Comparison of ENCODE assay signal across 8 mouse cellular contexts in genomic region chr16:57243858-57244248, GRCm38 (mm10). TPM values are rescaled to one million over a fixed set of nuclear protein-coding genes. Genes with fewer than 3 reads are reported as not detected.
DNase-seq lines count a peak whose midpoint lies in the region; ATAC-seq and TF ChIP-seq lines count a peak whose summit lies in the region.

No protein-coding gene starts in this region.

- no peak overlapping the region for H3K27ac ChIP-seq in intestine, embryonic 15.5 days
- no peak overlapping the region for H3K27ac ChIP-seq in midbrain, embryonic 13.5 days
- no peak overlapping the region for H3K27ac ChIP-seq in small intestine, adult 2 months (ENCODE audit: insufficient read depth, low read depth, low read length)

- no peak overlapping the region for H3K4me3 ChIP-seq in intestine, embryonic 15.5 days (replicated peaks)
- no peak overlapping the region for H3K4me3 ChIP-seq in midbrain, embryonic 13.5 days (replicated peaks)
- H3K4me3 ChIP-seq in small intestine, adult 2 months (ENCODE audit: low read depth, low read length), result no peak overlapping the region

- peak; percentile 90; the same call in 1 of the 2 replicates for TF ChIP-seq CTCF in small intestine, adult 2 months (IDR thresholded peaks at IDR 0.05; ENCODE audit: extremely low read depth, insufficient read length, insufficient replicate concordance, low read depth, low read length)

- no peaks in the 10 kb centered on the region for H3K27me3 ChIP-seq in intestine, embryonic 15.5 days (replicated peaks)
- H3K27me3 ChIP-seq in midbrain, embryonic 13.5 days, result 0 out of 2 replicates have a peak, but pooled peaks cover 5% of the 10 kb centered on the region
- no peaks in the 10 kb centered on the region for H3K27me3 ChIP-seq in small intestine, adult 2 months (ENCODE audit: control insufficient read depth, insufficient read depth, low read length)

- ATAC-seq in intestine, embryonic 15.5 days, result peak; percentile 80
- peak; percentile 86 for ATAC-seq in midbrain, embryonic 13.5 days
- ATAC-seq in erythroid progenitor cell, adult 5-6 weeks (replicated peaks; ENCODE audit: low FRiP score, poor library complexity, severe bottlenecking), result no peak

- no peak for TF ChIP-seq POLR2A in small intestine, adult 2 months (IDR thresholded peaks at IDR 0.05; ENCODE audit: low read depth, low read length)

- no peaks in the 10 kb centered on the region for H3K9me3 ChIP-seq in intestine, embryonic 15.5 days
- H3K9me3 ChIP-seq in midbrain, embryonic 13.5 days, result no peaks in the 10 kb centered on the region

- intact Hi-C loops in left cerebral cortex, postnatal 25 days (cut with DNase I), result loop anchor here (1.0 to 5.0 kb wide), 2 partner anchors 155 to 353 kb away; no protein-coding TSS in a partner anchor

- no peak overlapping the region for H3K4me2 ChIP-seq in intestine, embryonic 15.5 days (replicated peaks)
- H3K4me2 ChIP-seq in midbrain, embryonic 13.5 days (replicated peaks), result no peak overlapping the region

- no peak overlapping the region for H3K9ac ChIP-seq in intestine, embryonic 15.5 days
- no peak overlapping the region for H3K9ac ChIP-seq in midbrain, embryonic 13.5 days (replicated peaks)

- DNase-seq in WW6 (ENCODE audit: low read depth, low spot score), result peak; percentile 65
- peak; percentile 68 to 86 for DNase-seq in cerebellum, postnatal 25 days
- peak; percentile 87 for DNase-seq in gastrocnemius, adult 18-20 months (ENCODE audit: low spot score)
- DNase-seq in left cerebral cortex, postnatal 25 days (ENCODE audit: low spot score in 2 of 2), result peak; percentile 74 to 85

- H3K4me1 ChIP-seq in intestine, embryonic 15.5 days (replicated peaks), result no peaks in the 10 kb centered on the region
- H3K4me1 ChIP-seq in midbrain, embryonic 13.5 days (replicated peaks), result no peaks in the 10 kb centered on the region
- H3K4me1 ChIP-seq in small intestine, adult 2 months (ENCODE audit: control insufficient read depth, insufficient read depth, insufficient read length, low read length), result no peaks in the 10 kb centered on the region

- WGBS in intestine, embryonic 15.5 days, result 8% methylated on average over 6 of the region's 6 CpGs
- 13% methylated on average over 6 of the region's 6 CpGs for WGBS in midbrain, embryonic 13.5 days
- 8% methylated on average over 6 of the region's 6 CpGs for WGBS in small intestine, adult 2 months

- H3K36me3 ChIP-seq in intestine, embryonic 15.5 days, result no peaks in the 10 kb centered on the region
- H3K36me3 ChIP-seq in midbrain, embryonic 13.5 days, result no peaks in the 10 kb centered on the region
- no peaks in the 10 kb centered on the region for H3K36me3 ChIP-seq in small intestine, adult 2 months (ENCODE audit: control insufficient read depth, insufficient read depth, low read length)

RNA-seq across cellular contexts. Expression of gene Tbc1d23, which starts 12.5 kb away (rescaled TPM):
- 10 to 100 TPM; 16.6 to 19.6 TPM for total RNA-seq in gastrocnemius, adult 18-20 months (2021)
- 21.9 TPM in 2 replicates for polyA plus RNA-seq in intestine, embryonic 15.5 days (2015; fragmentation: Nextera tagmentation; extraction: Ambion mirVana)
- 10 to 100 TPM; 40.6 to 48.6 TPM for total RNA-seq in left cerebral cortex, postnatal 25 days (2021)
- 32.3 and 33.2 TPM in 2 replicates for polyA plus RNA-seq in midbrain, embryonic 13.5 days (2015; fragmentation: Nextera tagmentation; extraction: Ambion mirVana)
- 5.5 and 9.4 TPM in 2 replicates for polyA plus RNA-seq in small intestine, adult 2 months (2012; rRNA removed)
- total RNA-seq in erythroid progenitor cell, adult 5-6 weeks (2015; ENCODE audit: low replicate concordance), result 19.1 and 19.7 TPM in 2 replicates
- total RNA-seq in erythroid progenitor cell, adult 5-6 weeks (2017; ENCODE audit: low replicate concordance), result 7.6 and 15.9 TPM in 2 replicates

RNA-seq across cellular contexts. Expression of gene Tmem30c, which starts 48.8 kb away (rescaled TPM):
- total RNA-seq in gastrocnemius, adult 18-20 months (2021), result not detected
- polyA plus RNA-seq in intestine, embryonic 15.5 days (2015; fragmentation: Nextera tagmentation; extraction: Ambion mirVana), result not detected in 2 replicates
- total RNA-seq in left cerebral cortex, postnatal 25 days (2021), result under 1 TPM; 0.18 to 0.53 TPM
- polyA plus RNA-seq in midbrain, embryonic 13.5 days (2015; fragmentation: Nextera tagmentation; extraction: Ambion mirVana), result 0.24 and 0.45 TPM in 2 replicates
- not detected in 2 replicates for polyA plus RNA-seq in small intestine, adult 2 months (2012; rRNA removed)
- total RNA-seq in erythroid progenitor cell, adult 5-6 weeks (2015; ENCODE audit: low replicate concordance), result not detected in 2 replicates
- total RNA-seq in erythroid progenitor cell, adult 5-6 weeks (2017; ENCODE audit: low replicate concordance), result not detected in 2 replicates
